Mouse (Mus musculus): ENCODE measurements around the gene Lypd8. TPM values are rescaled to one million over a fixed set of nuclear protein-coding genes. Genes with fewer than 3 reads are reported as not detected.
"Not testable (repeated sequence)": the region's sequence is repeated elsewhere in the genome, so short reads cannot be mapped to it uniquely, and the experiment has no call there.

The Lypd8 gene
- polyA plus RNA-seq, 1 experiment from 2014 or later: not detected

DNA sequence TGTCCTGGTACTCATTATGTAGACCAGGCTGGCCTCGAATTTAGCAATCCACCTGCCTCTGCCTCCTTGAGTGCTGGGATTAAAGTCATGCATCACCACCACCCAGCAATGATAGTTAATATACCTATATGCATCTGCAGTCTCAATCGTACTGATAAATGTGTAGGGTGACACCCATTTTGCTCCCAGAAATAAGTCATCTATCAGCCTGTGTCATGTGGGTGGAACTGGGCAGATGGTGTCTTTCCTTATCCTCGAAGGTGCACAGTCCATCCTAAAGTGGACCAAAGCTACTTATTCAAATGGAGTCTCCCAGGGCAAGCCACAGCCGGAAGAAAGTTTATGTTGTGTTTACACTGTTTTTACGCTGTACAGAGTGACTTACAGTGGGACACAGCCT, 27.7 kb upstream of the Lypd8 start:
- Histone ChIP-seq H3K4me2 (ENCODE audit: low read depth) (no peak overlapping the region), H3K9me3 (ENCODE audit: control insufficient read depth, low read length) (no peaks in the 10 kb centered on the region), H3K27me3 (ENCODE audit: control insufficient read depth, insufficient read depth, low read length) (no peaks in the 10 kb centered on the region), H3K4me3 (ENCODE audit: low read depth, low read length) (no peak overlapping the region), H3K4me1 (ENCODE audit: control insufficient read depth, insufficient read depth, low read length) (no peaks in the 10 kb centered on the region), H3K27ac (ENCODE audit: low read depth, low read length) (no peak overlapping the region), H3K9ac (ENCODE audit: low read length) (no peak overlapping the region), H3K36me3 (ENCODE audit: control insufficient read depth, insufficient read depth, low read length) (peaks cover 2% of the 10 kb centered on the region; the same call in 1 of the 2 replicates)
- WGBS: 87% methylated on average over 5 of the region's 5 CpGs
- DNase-seq (ENCODE audit: low spot score): no peak
- no peak for ATAC-seq (ENCODE audit: insufficient read depth, low FRiP score, low TSS enrichment)

DNA sequence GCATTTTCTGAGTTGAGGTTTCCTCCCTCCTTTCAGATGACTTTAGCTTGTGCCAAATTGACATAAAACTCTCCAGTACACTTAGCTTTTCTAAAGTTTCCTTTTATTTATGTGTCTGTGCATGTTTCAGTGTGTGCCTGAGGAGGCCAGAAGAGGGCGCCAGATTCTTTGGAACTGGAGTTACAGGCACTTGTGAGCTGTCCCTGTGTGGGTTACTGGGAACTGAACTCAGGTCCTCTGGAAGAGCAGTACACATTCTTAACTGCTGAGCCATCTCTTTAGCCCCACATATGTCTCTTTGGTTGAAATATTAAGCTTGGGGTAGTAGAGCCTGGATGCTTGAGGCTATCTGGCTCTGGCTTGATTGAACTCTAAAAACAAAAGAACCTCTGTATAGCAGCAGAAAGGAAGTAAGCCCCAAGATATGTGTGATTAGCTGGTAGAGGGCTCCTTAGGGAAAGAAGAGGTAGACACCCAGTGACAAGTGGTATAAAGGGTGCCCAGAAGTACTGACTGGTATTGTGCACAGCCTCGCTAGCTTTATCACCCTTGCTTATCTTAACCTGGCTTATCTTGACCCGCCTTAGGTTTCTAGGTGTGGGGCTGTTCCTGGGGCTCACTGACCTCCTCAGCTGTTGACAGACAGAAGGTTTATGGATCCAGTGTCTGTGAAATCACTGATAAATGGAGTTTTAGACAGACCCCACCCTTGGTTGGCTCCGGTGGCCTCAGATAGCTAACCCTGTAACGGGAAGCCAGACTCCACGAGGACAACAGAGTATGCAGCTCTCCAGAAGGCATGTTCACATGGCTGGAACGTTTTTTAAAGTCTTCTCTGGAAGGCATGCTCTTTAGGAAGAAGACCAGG, 25.9 kb upstream of the Lypd8 start:
- DNase-seq (ENCODE audit: low spot score) (no peak), ATAC-seq (ENCODE audit: insufficient read depth, low FRiP score, low TSS enrichment) (no peak)
- H3K9me3 ChIP-seq (ENCODE audit: control insufficient read depth, low read length): no peaks in the 10 kb centered on the region
- no peaks in the 10 kb centered on the region for H3K4me1 ChIP-seq (ENCODE audit: control insufficient read depth, insufficient read depth, low read length)
- no peaks in the 10 kb centered on the region for H3K36me3 ChIP-seq (ENCODE audit: control insufficient read depth, insufficient read depth, low read length)
- no peak overlapping the region for H3K4me2 ChIP-seq (ENCODE audit: low read depth)
- 73% methylated on average over 7 of the region's 7 CpGs for WGBS
- H3K27ac ChIP-seq (ENCODE audit: low read depth, low read length): no peak overlapping the region
- H3K27me3 ChIP-seq (ENCODE audit: control insufficient read depth, insufficient read depth, low read length): no peaks in the 10 kb centered on the region
- H3K4me3 ChIP-seq (ENCODE audit: low read depth, low read length): no peak overlapping the region
- H3K9ac ChIP-seq (ENCODE audit: low read length): no peak overlapping the region

DNA sequence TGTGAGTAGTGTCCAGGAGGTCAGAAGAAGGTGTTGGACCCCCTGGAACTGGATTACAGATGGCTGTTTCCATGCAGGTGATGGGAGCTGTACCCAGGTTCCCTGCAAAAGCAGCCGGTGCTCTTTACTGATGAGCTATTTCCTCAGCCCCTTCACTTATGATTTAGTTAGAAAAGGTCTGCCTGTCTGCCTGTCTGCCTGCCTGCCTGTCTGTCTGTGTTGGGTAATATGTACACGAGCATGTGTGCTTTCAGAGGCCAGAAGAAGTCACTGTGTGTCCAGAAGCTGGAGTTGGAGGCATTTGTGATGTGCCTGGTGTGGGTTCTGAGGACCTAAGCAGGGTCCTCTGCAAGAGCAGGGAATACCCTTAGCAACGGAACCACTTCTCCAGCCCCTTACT, 25.1 kb upstream of the Lypd8 start:
- Histone ChIP-seq H3K4me2 (ENCODE audit: low read depth) (no peak overlapping the region), H3K36me3 (ENCODE audit: control insufficient read depth, insufficient read depth, low read length) (no peaks in the 10 kb centered on the region), H3K4me1 (ENCODE audit: control insufficient read depth, insufficient read depth, low read length) (no peaks in the 10 kb centered on the region), H3K9me3 (ENCODE audit: control insufficient read depth, low read length) (no peaks in the 10 kb centered on the region), H3K4me3 (ENCODE audit: low read depth, low read length) (no peak overlapping the region), H3K27ac (ENCODE audit: low read depth, low read length) (no peak overlapping the region), H3K27me3 (ENCODE audit: control insufficient read depth, insufficient read depth, low read length) (no peaks in the 10 kb centered on the region), H3K9ac (ENCODE audit: low read length) (no peak overlapping the region)
- ATAC-seq (ENCODE audit: insufficient read depth, low FRiP score, low TSS enrichment) (no peak), DNase-seq (ENCODE audit: low spot score) (no peak)
- WGBS: 84% methylated on average over 3 of the region's 3 CpGs

DNA sequence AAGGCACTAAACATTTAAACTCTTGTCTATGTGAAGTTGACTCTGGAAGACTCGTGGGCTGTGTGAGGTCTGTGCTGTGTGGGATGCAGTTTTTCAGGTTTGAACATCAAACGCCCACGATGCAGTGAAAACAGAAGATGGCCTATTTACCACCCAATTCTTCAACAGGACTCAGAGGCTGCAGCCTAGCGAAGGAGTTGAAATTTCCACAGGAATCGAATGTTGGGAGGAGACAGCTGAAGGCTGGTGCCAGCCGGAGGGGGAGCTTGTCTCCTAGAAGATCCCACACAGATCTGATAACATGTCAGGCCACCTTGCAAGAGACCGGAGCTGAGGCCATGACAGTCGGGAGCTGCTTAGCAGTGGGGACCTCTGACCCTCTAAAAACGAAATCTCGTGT, 24.4 kb upstream of the Lypd8 start:
- Histone ChIP-seq H3K27ac (ENCODE audit: low read depth, low read length) (no peak overlapping the region), H3K4me3 (ENCODE audit: low read depth, low read length) (no peak overlapping the region), H3K36me3 (ENCODE audit: control insufficient read depth, insufficient read depth, low read length) (no peaks in the 10 kb centered on the region), H3K27me3 (ENCODE audit: control insufficient read depth, insufficient read depth, low read length) (no peaks in the 10 kb centered on the region), H3K9ac (ENCODE audit: low read length) (no peak overlapping the region), H3K4me2 (ENCODE audit: low read depth) (no peak overlapping the region), H3K9me3 (ENCODE audit: control insufficient read depth, low read length) (no peaks in the 10 kb centered on the region), H3K4me1 (ENCODE audit: control insufficient read depth, insufficient read depth, low read length) (no peaks in the 10 kb centered on the region)
- DNase-seq (ENCODE audit: low spot score) (no peak), ATAC-seq (ENCODE audit: insufficient read depth, low FRiP score, low TSS enrichment) (no peak)
- WGBS: 75% methylated on average over 10 of the region's 10 CpGs

DNA sequence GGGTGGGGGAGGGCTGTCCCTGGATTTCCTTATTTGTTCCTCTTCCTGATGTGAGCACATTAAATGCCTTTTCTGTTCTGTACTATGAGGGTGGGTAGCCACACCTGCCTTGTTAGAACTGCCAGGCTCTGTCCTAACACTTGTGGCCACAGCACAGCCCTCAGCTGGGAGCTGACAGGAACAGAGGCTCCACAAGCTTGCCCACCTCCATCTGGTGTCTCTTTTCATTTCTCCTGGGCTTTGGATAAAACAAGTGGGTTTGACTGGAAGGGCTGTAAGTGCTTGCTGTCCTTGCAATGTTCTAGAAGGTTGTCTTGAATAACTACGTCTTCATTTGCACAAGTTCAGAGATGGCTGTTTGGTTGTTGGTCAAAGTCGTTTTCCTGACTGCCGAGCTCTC, 23.9 kb upstream of the Lypd8 start:
- H3K4me3 ChIP-seq (ENCODE audit: low read depth, low read length): no peak overlapping the region
- no peak overlapping the region for H3K27ac ChIP-seq (ENCODE audit: low read depth, low read length)
- no peaks in the 10 kb centered on the region for H3K9me3 ChIP-seq (ENCODE audit: control insufficient read depth, low read length)
- DNase-seq (ENCODE audit: low spot score) (no peak), ATAC-seq (ENCODE audit: insufficient read depth, low FRiP score, low TSS enrichment) (no peak)
- H3K36me3 ChIP-seq (ENCODE audit: control insufficient read depth, insufficient read depth, low read length): no peaks in the 10 kb centered on the region
- WGBS: 86% methylated on average over 3 of the region's 3 CpGs
- H3K4me1 ChIP-seq (ENCODE audit: control insufficient read depth, insufficient read depth, low read length): no peaks in the 10 kb centered on the region
- no peak overlapping the region for H3K9ac ChIP-seq (ENCODE audit: low read length)
- H3K27me3 ChIP-seq (ENCODE audit: control insufficient read depth, insufficient read depth, low read length): no peaks in the 10 kb centered on the region
- H3K4me2 ChIP-seq (ENCODE audit: low read depth): no peak overlapping the region

DNA sequence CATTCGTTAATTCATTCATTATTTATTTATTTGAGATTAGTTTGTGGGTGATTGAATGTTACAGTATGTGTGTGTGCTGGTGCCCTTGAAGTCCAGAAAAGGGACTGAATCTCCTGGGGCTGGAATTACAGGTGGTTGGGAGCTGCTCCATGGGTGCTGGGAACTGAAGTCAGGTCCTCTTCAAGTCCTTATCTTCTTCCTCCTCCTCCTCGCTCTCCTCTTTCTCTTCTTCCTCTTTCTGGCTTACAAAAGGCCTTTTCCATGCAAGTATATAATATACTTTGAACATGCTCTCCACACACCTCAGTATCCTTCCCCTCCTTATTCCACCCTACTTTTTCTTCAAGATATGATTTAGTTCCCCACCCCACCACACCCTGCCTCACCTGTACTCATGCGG, 21.8 kb upstream of the Lypd8 start:
- DNase-seq (ENCODE audit: low spot score): no peak
- Histone ChIP-seq H3K9me3 (ENCODE audit: control insufficient read depth, low read length) (no peaks in the 10 kb centered on the region), H3K36me3 (ENCODE audit: control insufficient read depth, insufficient read depth, low read length) (no peaks in the 10 kb centered on the region), H3K4me2 (ENCODE audit: low read depth) (no peak overlapping the region), H3K9ac (ENCODE audit: low read length) (no peak overlapping the region), H3K4me3 (ENCODE audit: low read depth, low read length) (no peak overlapping the region), H3K27ac (ENCODE audit: low read depth, low read length) (no peak overlapping the region), H3K27me3 (ENCODE audit: control insufficient read depth, insufficient read depth, low read length) (no peaks in the 10 kb centered on the region), H3K4me1 (ENCODE audit: control insufficient read depth, insufficient read depth, low read length) (no peaks in the 10 kb centered on the region)
- WGBS: 87% methylated on average over 3 of the region's 3 CpGs
- ATAC-seq (ENCODE audit: insufficient read depth, low FRiP score, low TSS enrichment): no peak

DNA sequence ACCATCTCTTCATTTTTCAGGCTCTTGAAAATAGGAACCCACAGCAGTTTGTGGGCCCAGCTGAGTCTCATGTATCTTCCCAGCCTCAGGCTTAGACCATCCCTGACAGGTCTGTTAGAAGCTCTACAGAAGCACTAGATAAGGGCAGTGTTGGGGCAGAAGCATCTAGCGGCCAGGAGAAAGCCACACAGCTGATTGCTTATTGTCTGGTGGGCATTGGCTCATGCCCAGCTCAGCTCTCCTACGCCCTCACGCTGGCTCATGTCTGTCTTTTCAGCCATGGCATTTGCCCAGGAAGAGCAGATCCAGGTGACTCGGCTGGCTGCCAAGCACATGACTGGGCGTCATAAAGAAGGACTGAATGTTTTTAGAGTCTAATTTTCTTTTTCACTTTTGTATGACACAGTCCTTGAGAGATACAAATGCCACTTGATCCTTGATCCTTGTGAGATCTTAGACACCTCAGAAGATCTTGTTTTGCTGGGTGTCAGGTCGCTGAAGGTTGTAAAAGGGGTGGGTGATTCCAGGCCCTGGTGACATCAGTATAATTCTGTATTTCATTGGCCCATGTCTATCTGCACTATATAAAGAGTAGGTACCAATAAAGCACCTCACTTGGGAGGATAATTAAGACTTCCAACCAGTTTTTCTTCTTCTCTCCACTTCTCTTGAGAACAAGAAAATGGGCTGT, 20.9 kb upstream of the Lypd8 start:
- H3K9ac ChIP-seq (ENCODE audit: low read length): no peak overlapping the region
- H3K36me3 ChIP-seq (ENCODE audit: control insufficient read depth, insufficient read depth, low read length): no peaks in the 10 kb centered on the region
- ATAC-seq (ENCODE audit: insufficient read depth, low FRiP score, low TSS enrichment) (no peak), DNase-seq (ENCODE audit: low spot score) (no peak)
- H3K4me1 ChIP-seq (ENCODE audit: control insufficient read depth, insufficient read depth, low read length): no peaks in the 10 kb centered on the region
- H3K27ac ChIP-seq (ENCODE audit: low read depth, low read length): no peak overlapping the region
- no peaks in the 10 kb centered on the region for H3K27me3 ChIP-seq (ENCODE audit: control insufficient read depth, insufficient read depth, low read length)
- H3K4me3 ChIP-seq (ENCODE audit: low read depth, low read length): no peak overlapping the region
- no peaks in the 10 kb centered on the region for H3K9me3 ChIP-seq (ENCODE audit: control insufficient read depth, low read length)
- WGBS: 89% methylated on average over 6 of the region's 6 CpGs
- no peak overlapping the region for H3K4me2 ChIP-seq (ENCODE audit: low read depth)

DNA sequence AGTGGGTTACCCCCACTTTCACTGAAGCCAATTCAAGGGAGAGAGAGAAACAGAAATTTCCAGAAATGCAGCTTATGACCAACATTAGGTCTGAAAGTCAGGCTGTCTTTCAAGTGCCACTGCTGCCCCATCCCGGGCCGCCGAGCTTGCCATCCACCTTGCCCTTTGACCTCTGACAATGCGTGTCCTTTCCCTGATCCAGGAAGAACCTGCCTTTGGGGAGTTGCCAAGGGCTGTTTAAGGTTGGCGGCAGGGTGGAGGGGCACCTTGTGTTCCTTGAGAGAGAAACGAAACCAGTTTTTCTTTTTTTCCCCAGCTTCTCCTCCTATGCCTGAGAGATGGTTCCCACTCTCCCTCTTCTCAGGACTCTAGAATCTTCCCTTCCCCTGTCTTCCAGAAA, 16.3 kb upstream of the Lypd8 start:
- H3K4me1 ChIP-seq (ENCODE audit: control insufficient read depth, insufficient read depth, low read length); H3K27ac ChIP-seq (ENCODE audit: low read depth, low read length); H3K9ac ChIP-seq (ENCODE audit: low read length); H3K36me3 ChIP-seq (ENCODE audit: control insufficient read depth, insufficient read depth, low read length); DNase-seq (ENCODE audit: low spot score); H3K27me3 ChIP-seq (ENCODE audit: control insufficient read depth, insufficient read depth, low read length); H3K4me2 ChIP-seq (ENCODE audit: low read depth); H3K9me3 ChIP-seq (ENCODE audit: control insufficient read depth, low read length); H3K4me3 ChIP-seq (ENCODE audit: low read depth, low read length); ATAC-seq (ENCODE audit: insufficient read depth, low FRiP score, low TSS enrichment): not testable (repeated sequence)
- no CpG with 5 or more reads among the region's 6 CpGs for WGBS

DNA sequence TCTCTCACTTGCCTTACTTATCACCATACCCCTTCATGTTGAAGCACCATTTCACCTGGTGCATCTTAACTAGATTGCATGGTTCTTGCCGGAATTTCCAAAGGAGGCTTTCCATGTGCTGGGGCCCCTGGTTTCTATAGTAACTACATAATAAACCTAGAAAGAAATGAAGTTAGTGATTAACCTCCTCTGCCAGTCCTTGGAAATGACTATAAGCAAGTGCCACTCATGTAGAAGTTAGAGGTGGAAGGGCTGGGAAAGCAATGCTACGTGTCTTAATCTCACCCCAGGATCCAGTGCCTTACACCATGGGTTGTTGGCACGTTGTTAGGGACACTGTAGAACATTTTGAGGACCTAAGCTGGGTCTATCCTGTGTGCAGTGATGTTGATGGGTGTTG, 14.4 kb upstream of the Lypd8 start:
- Histone ChIP-seq H3K9me3 (ENCODE audit: control insufficient read depth, low read length) (no peaks in the 10 kb centered on the region), H3K36me3 (ENCODE audit: control insufficient read depth, insufficient read depth, low read length) (no peaks in the 10 kb centered on the region), H3K4me1 (ENCODE audit: control insufficient read depth, insufficient read depth, low read length) (no peaks in the 10 kb centered on the region), H3K27ac (ENCODE audit: low read depth, low read length) (no peak overlapping the region), H3K4me2 (ENCODE audit: low read depth) (no peak overlapping the region), H3K4me3 (ENCODE audit: low read depth, low read length) (no peak overlapping the region), H3K27me3 (ENCODE audit: control insufficient read depth, insufficient read depth, low read length) (no peaks in the 10 kb centered on the region), H3K9ac (ENCODE audit: low read length) (no peak overlapping the region)
- WGBS: 70% methylated on average over 3 of the region's 3 CpGs
- ATAC-seq (ENCODE audit: insufficient read depth, low FRiP score, low TSS enrichment): no peak
- no peak for DNase-seq (ENCODE audit: low spot score)

Measured in neural tube, embryonic 11.5 days (tissue).